Mouse (Mus musculus) cerebellum, adult 2 months (tissue): ENCODE measurements at regions not wholly inside any gene's neighbourhood (a gene's known extent, or its start where the extent isn't known, plus 50 kb on each side); places are given as distances from the start of the nearest gene placed in this dataset.

Experiments
- CTCF ChIP-seq: fragments of 200-500 bp; IDR thresholded peaks from 2 replicates; pipeline ENCODE4 v1.5.1; 2011; ENCODE audit warnings: low read depth, mild to moderate bottlenecking, control low read depth, low read length, moderate library complexity, borderline replicate concordance; ENCODE audit not compliant: insufficient read depth
- POLR2A ChIP-seq: fragments of 200-500 bp; IDR thresholded peaks from 2 replicates; pipeline ENCODE4 v1.6.1; 2011; ENCODE audit warnings: low read length, control low read depth, borderline replicate concordance; ENCODE audit not compliant: insufficient read depth

GRCm38 (mm10) chr6:103381030-103381429 is 129.4 kb upstream of the Chl1 start:
- TF ChIP-seq POLR2A (no peak), CTCF (no peak)
